Mouse (Mus musculus) adrenal gland, postnatal 25 days (tissue): ENCODE data around the gene Psmb2. TPM values are rescaled to one million over a fixed set of nuclear protein-coding genes. Genes with fewer than 3 reads are reported as not detected.
A peak's percentile ranks its signal among the peaks of the same experiment; 100 is the strongest.

Experiments
- DNase-seq: peaks from one replicate; pipeline ENCODE4 v3.0.0; 2021; ENCODE audit warnings: mixed read lengths
- total RNA-seq: library from RNA; stranded (reverse); gene quantifications from 2 replicates; pipeline ENCODE4 v1.2.3, GENCODE M21; 2021

Gene Psmb2
- total RNA-seq, 1 experiment from 2014 or later: 149 TPM

DNA sequence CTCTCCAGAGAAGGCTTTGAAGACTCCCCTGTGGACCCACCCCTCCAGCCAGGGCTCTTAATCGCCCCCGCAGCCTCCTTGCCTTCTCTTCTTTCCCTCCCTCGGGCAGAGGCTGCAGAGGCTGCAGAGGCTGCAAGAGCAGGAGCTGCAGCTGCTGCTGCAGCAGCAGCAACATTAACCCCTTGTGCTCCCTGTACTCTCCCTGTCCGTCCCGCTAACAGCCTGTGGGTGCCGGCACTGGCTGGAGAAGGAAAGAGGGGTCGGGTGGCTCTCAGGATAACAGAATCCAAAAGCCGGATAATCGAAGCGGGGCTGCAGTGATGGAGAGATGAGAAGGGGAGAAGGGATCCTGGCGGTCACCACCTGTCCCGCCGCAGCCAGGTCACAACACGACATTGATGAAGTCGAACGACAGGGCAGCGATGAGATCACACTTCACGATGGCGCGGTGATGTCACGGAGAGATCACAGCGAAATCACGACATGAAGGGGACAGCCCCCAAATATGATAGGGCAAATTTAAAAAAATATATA, 75.2 kb downstream of the Psmb2 start:
- peak; percentile 20 for DNase-seq

DNA sequence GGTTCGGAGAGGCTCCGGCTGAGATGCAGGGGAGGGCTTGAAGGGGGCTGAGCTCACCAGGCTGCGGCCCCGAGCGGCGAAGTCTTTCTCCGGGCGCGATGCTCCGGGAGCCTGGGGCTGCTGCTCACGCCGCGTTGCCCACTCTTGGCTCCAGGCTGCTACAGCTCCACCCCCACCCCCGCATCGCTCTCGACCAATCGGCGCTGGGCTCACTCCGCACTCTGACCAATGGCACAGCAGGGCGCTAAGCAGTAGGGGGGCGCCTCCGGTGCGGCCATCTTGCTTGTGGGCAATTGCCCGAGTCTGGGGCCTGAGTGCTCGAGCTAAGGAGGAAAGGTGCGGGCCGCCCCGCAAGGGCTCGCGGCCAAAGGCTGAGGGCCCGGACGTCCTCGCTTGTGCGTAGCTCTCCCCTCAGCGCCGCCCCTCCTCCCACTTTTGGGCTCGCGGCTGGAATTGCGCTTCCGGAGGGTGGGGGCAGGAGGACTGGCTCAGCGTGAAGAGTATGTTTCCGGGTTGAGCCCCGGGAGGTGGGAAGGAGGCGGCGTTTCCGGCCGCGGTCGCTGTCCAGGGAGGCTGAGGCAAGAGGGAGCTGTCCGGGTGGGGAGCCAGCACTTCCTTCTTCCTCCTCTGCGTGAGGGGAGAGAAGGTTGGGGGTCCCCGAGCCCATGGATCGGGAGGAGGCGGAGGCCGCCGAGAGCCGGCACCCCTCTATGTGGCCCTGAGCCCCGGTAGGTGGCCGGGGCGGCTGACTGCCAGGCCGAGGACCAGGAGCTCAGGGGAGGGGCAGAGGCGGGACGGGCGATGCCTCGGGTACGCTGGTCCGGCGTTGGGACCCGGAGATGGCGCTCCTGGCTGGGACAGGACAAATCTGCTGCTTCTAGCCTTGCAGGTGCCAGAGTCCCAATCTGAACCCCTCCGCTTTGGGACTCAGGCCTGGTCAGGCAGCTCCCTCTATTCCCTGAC, 76.1 kb downstream of the Psmb2 start, which contains the start of the genes Ncdn and AU040320:
TSS of gene Ncdn (minus strand) at position 171 of the 963 bp plus-strand sequence.
TSS of gene AU040320 (plus strand) at position 277 of the 963 bp plus-strand sequence.
- DNase-seq: peak; percentile 97

DNA sequence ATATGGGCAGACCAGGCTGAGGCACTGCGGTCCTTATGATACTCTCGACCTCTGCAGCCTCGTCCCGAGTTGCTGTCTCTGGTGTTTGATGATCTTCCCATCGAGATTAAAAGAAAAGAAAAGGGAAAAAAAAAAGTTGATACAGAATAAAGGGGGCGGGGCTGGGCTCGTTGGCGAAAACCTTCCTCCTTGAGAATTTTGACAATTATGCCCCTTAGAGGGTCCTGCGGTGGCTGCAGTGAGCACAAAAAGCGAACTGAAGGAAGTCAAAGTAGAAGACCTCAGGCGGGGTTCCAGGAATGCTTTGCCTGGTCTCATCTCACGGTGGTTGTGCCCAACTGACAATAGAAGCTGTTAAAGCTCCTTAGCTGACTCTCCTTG, 76.8 kb downstream of the Psmb2 start:
- no peak for DNase-seq

DNA sequence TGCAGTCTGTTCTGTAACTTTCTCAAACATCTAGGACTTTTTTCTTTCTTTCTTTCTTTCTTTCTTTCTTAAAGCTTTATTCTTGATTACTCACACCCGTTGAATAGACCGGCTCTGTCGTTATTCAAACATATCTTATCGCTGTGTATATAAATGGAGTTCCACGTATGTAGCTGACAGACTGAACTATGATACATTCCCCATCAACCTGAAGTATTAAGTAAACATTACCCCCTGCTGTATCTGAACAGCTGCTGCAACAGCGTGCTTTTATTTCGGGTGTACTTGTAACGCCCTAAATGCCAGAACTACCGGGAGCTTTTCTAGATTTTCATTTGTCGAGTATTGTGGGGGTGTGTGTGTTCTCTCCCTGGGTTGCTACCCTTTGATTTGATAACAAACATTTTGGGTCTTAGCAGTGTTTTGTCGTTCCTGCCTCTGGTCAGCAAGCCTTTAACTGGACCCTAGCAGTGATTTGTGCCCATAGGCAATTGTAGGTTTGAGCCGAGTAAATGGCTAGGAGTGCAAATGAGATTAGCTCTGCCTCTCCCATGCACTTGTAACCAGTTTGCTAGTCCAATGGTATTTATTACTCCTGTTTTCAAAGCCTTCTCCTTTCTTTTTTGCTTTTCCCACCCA, 77.4 kb downstream of the Psmb2 start:
- DNase-seq: no peak

DNA sequence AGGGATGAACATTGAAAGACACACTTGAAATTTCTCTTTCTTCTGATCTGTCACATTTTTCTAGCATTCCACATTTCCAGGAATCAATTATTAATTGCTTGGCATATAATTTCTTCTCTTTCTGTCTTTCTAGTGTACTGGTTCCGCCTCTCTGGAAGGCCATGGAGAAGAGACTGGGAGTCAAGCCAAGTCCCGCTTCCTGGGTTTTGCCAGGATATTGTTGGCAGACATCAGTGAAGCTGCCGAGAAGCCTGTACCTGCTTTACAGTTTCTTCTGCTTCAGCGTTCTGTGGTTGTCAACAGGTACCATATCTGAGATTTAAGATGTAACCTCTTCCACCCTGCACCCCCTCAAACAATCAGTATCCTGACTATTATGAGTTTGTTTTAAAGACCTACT, 79.3 kb downstream of the Psmb2 start:
- peak; percentile 62 for DNase-seq

DNA sequence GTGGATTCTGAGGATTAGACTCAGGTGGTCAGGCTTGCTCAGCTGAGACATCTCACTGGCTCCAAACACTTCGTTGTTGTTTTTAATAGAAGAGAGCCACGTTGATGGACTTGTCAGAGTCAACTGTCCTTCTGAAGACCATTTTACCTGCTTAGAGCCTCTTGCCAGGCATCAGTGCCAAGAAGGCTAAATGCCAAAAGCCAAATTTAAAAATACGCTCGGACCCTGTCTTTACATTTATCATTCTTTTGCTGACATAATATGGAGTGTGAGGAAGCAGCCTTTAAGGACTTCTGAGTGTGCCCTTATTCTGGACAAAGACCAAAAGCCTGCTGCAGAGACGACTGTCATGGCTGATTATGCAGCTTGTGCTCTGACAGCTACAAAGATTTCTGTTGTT, 80.9 kb downstream of the Psmb2 start:
- no peak for DNase-seq

Other genes with a start within 250 kb of the Psmb2 start
- gene Ago3, start 248.1 kb upstream of the Psmb2 start, total RNA-seq: 13.9 and 17.6 TPM in 2 replicates
- gene Ago1, start 209.0 kb upstream of the Psmb2 start, total RNA-seq: 39.4 and 47.1 TPM in 2 replicates
- 6.4 and 8.8 TPM in 2 replicates for gene Ago4, start 144.2 kb upstream of the Psmb2 start, total RNA-seq
- gene Clspn, start 120.7 kb upstream of the Psmb2 start, total RNA-seq: 5.0 and 7.0 TPM in 2 replicates
- gene 5730409E04Rik, start 67.8 kb upstream of the Psmb2 start, total RNA-seq: 13.7 and 17.4 TPM in 2 replicates
- not detected in 2 replicates for gene Tfap2e, start 58.6 kb downstream of the Psmb2 start, total RNA-seq
- 30.5 and 32.3 TPM in 2 replicates for gene Ncdn, start 75.8 kb downstream of the Psmb2 start, total RNA-seq
- gene AU040320, start 75.9 kb downstream of the Psmb2 start, total RNA-seq: 41.6 and 46.4 TPM in 2 replicates